Comparison of ENCODE assay signal across 10 mouse cellular contexts in genomic region chr3:138654610-138655371, GRCm38 (mm10).
A peak's percentile ranks its signal among the peaks of the same experiment; 100 is the strongest.
DNase-seq lines count a peak whose midpoint lies in the region; ATAC-seq lines count a peak whose summit lies in the region.
"Had no signal": no experiment of that assay in that cellular context is flagged by ENCODE, and none has a peak within 500 bp of the region (broad histone marks: within the 10 kb centered on the region; RNA-seq: fewer than 3 reads in every experiment).

No protein-coding gene starts in this region.

- no peaks in the 10 kb centered on the region for H3K36me3 ChIP-seq in liver, embryonic 16.5 days (ENCODE audit: control insufficient read depth, insufficient read depth)
- H3K36me3 ChIP-seq in midbrain, embryonic 16.5 days (ENCODE audit: control insufficient read depth, insufficient read depth, low read length), result no peaks in the 10 kb centered on the region

- 69% methylated on average over 16 of the region's 16 CpGs for WGBS in liver, embryonic 16.5 days (ENCODE audit: insufficient replicate concordance)
- 70% methylated on average over 16 of the region's 16 CpGs for WGBS in midbrain, embryonic 16.5 days

- no peak overlapping the region for H3K9ac ChIP-seq in liver, embryonic 16.5 days (ENCODE audit: low read depth, low read length)
- H3K9ac ChIP-seq in midbrain, embryonic 16.5 days (ENCODE audit: low read depth, low read length), result no peak overlapping the region

- peak; percentile 49; the same call in 1 of the 2 replicates for ATAC-seq in liver, embryonic 16.5 days (ENCODE audit: low read depth)
- peak; percentile 48; the same call in 1 of the 2 replicates for ATAC-seq in midbrain, embryonic 16.5 days

- H3K27ac ChIP-seq in liver, embryonic 16.5 days (ENCODE audit: low read length), result no peak overlapping the region
- no peak overlapping the region for H3K27ac ChIP-seq in midbrain, embryonic 16.5 days (ENCODE audit: low read length)

- peak; percentile 23 for DNase-seq in adrenal gland, postnatal 10 days
- DNase-seq in adrenal gland, adult 8-10 months, result no peak
- DNase-seq in liver, result no peak
- peak; percentile 9 for DNase-seq in adrenal gland, postnatal 25 days
- no peak for DNase-seq in heart, adult 11 months
- DNase-seq in cerebellum, adult 18-20 months, result no peak
- DNase-seq: B cell, adult 2 months had no signal

- H3K4me1 ChIP-seq in liver, embryonic 16.5 days (ENCODE audit: control insufficient read depth, low read depth, low read length), result no peaks in the 10 kb centered on the region
- H3K4me1 ChIP-seq in midbrain, embryonic 16.5 days (ENCODE audit: control insufficient read depth, insufficient read depth, low read length), result no peaks in the 10 kb centered on the region

- no peaks in the 10 kb centered on the region for H3K27me3 ChIP-seq in liver, embryonic 16.5 days (ENCODE audit: control insufficient read depth, insufficient read depth, low read depth, low read length)
- no peaks in the 10 kb centered on the region for H3K27me3 ChIP-seq in midbrain, embryonic 16.5 days (ENCODE audit: control insufficient read depth, insufficient read depth, low read depth, low read length)

- H3K4me3 ChIP-seq in liver, embryonic 16.5 days (ENCODE audit: low read depth, low read length), result no peak overlapping the region
- H3K4me3 ChIP-seq in midbrain, embryonic 16.5 days (ENCODE audit: low read depth, low read length), result no peak overlapping the region

- no peak overlapping the region for H3K4me2 ChIP-seq in liver, embryonic 16.5 days (ENCODE audit: low read depth, low read length)
- H3K4me2 ChIP-seq in midbrain, embryonic 16.5 days (ENCODE audit: low read length), result no peak overlapping the region
- H3K4me2 ChIP-seq: heart, embryonic 11.5 days had no signal

- H3K9me3 ChIP-seq in liver, embryonic 16.5 days (replicated peaks; ENCODE audit: control insufficient read depth, low read length), result peaks cover 2% of the 10 kb centered on the region; the same call in 1 of the 2 replicates
- no peaks in the 10 kb centered on the region for H3K9me3 ChIP-seq in midbrain, embryonic 16.5 days (replicated peaks; ENCODE audit: control insufficient read depth, low read length, poor library complexity, severe bottlenecking)

Comparison
In these comparisons a context has a peak if more than half of its experiments do, and no peak if none do; other contexts are left out.
1. DNase-seq: peak in adrenal gland, postnatal 10 days (single experiment) and adrenal gland, postnatal 25 days (single experiment); none in adrenal gland, adult 8-10 months (single experiment), liver (single experiment), heart, adult 11 months (single experiment) and cerebellum, adult 18-20 months (0 of 2).